Mouse (Mus musculus) liver, embryonic 14.5 days (tissue): ENCODE data around the gene Rnf2.

Experiments used
- CTCF ChIP-seq: IDR thresholded peaks from 2 replicates; pipeline ENCODE4 v1.5.1; 2016; ENCODE audit warnings: antibody characterized with exemption, low read depth, control low read depth
- EP300 ChIP-seq: IDR thresholded peaks from 2 replicates; pipeline ENCODE4 v1.6.1; 2016; ENCODE audit warnings: antibody characterized with exemption, low read depth

DNA sequence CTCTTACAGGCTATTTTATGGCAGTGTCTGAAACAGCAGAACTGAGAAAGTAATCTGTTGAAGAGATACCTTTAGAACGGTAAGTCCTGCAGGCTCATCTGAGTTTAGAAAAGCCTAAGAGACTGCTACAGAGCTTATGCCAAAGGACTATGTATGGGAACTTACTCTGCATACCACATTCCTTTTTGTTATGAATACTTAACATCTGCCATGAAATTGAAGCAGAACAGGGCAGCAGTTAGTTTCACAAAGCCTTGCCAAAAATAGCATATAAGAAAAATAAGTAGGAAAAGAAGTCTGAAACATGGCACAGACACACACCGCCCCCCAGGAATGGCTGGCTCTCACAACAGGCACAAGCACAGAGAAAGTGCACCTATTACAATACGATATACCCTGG lies 90.9 kb downstream of the Rnf2 start:
- TF ChIP-seq CTCF (no peak), EP300 (no peak)
